Mouse (Mus musculus): Measurements from ENCODE around the gene Dcdc2a. TPM values are rescaled to one million over a fixed set of nuclear protein-coding genes. Genes with fewer than 3 reads are reported as not detected.

Dcdc2a gene
- polyA plus RNA-seq, 1 experiment, result 8.3 TPM

- Histone ChIP-seq H3K4me1 (ENCODE audit: control insufficient read depth, insufficient read depth, low read length) (no peaks in the 10 kb centered on the region), H3K4me3 (ENCODE audit: insufficient read depth, low read length) (no peak overlapping the region), H3K27ac (ENCODE audit: insufficient read depth, low read length) (no peak overlapping the region)
- TF ChIP-seq POLR2A (IDR thresholded peaks at IDR 0.05; ENCODE audit: extremely low read depth, insufficient read depth, low read length) (no peak), CTCF (IDR thresholded peaks at IDR 0.05; ENCODE audit: extremely low read depth, insufficient read depth, low read length) (no peak)
Measured at GRCm38 (mm10) chr13:25254478-25255263, 198.9 kb downstream of the Dcdc2a start.

DNA sequence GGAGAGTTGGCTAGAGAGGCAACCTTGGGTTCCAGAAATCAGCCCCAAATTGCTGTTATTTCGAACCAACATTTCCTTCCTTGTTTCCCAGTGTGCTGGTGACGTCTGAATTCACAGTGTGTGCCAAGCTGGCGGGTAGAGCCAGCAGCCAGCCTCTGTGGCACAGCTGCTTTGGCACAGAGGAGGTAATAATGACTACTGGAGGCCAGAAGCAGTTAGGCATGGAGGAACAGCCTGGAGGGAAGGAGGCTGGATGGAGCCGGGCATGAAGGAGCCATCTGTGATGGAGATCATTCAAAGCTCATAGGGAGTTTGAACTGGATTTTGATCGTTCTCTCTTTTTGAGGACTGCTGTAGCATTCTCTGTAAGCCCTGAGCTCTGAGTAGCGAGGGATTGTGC, 201.8 kb downstream of the Dcdc2a start:
- Histone ChIP-seq H3K4me1 (ENCODE audit: control insufficient read depth, insufficient read depth, low read length) (no peaks in the 10 kb centered on the region), H3K27ac (ENCODE audit: insufficient read depth, low read length) (no peak overlapping the region), H3K4me3 (ENCODE audit: insufficient read depth, low read length) (no peak overlapping the region)
- no peak for TF ChIP-seq CTCF (IDR thresholded peaks at IDR 0.05; ENCODE audit: extremely low read depth, insufficient read depth, low read length)
- TF ChIP-seq POLR2A (IDR thresholded peaks at IDR 0.05; ENCODE audit: extremely low read depth, insufficient read depth, low read length), result no peak

Other genes starting within 250 kb of the Dcdc2a start
- 153 and 169 TPM in 2 replicates for gene Acot13, start 224.5 kb upstream of the Dcdc2a start, polyA plus RNA-seq (2012; rRNA removed)
- 25.2 and 28.8 TPM in 2 replicates for gene Tdp2, start 224.3 kb upstream of the Dcdc2a start, polyA plus RNA-seq (2012; rRNA removed)
- gene D130043K22Rik, start 210.9 kb upstream of the Dcdc2a start, polyA plus RNA-seq (2012; rRNA removed), result 16.4 and 16.8 TPM in 2 replicates
- gene Aldh5a1, start 118.3 kb upstream of the Dcdc2a start, polyA plus RNA-seq (2012; rRNA removed), result 39.0 TPM in 2 replicates
- gene Gpld1, start 112.9 kb upstream of the Dcdc2a start, polyA plus RNA-seq (2012; rRNA removed), result 21.7 and 22.6 TPM in 2 replicates
- gene Mrs2, start 35.6 kb upstream of the Dcdc2a start, polyA plus RNA-seq (2012; rRNA removed), result 47.6 and 53.6 TPM in 2 replicates
- gene Nrsn1, start 214.5 kb downstream of the Dcdc2a start, polyA plus RNA-seq (2012; rRNA removed), result 514 and 528 TPM in 2 replicates

All from cortical plate, adult 2 months (tissue).